Mouse (Mus musculus) adrenal gland, adult 18-20 months (tissue): ENCODE results near the gene Cyp2d12. TPM values are rescaled to one million over a fixed set of nuclear protein-coding genes. Genes with fewer than 3 reads are reported as not detected.
"Not testable (repeated sequence)": the region's sequence is repeated elsewhere in the genome, so short reads cannot be mapped to it uniquely, and the experiment has no call there.

Source experiments
- DNase-seq, 2 experiments: peaks; one replicate each; pipeline ENCODE4 v3.0.0; 2021 to 2022; ENCODE audit warnings: low spot score in 2 of 2
- long read RNA-seq, 2 experiments: library from polyadenylated mRNA; stranded (forward); transcript quantifications; one replicate each; pipeline ENCODE4 v2.0.0; 2021
- microRNA-seq, 2 experiments: library from miRNA; unstranded; fragments of <30 nt; microRNA quantifications; one replicate each; pipeline ENCODE4 v1.2.0; 2021; ENCODE audit warnings: borderline number of aligned reads in 2 of 2
- total RNA-seq, 2 experiments: library from RNA; stranded (reverse); gene quantifications; 1 replicate in 1 of 2; 2 replicates in 1 of 2; pipeline ENCODE4 v1.2.3; 2021

Cyp2d12 gene
- total RNA-seq = not detected
- long read RNA-seq, experiment 1 = 0 reads
- long read RNA-seq, experiment 2 = 0 reads

DNA sequence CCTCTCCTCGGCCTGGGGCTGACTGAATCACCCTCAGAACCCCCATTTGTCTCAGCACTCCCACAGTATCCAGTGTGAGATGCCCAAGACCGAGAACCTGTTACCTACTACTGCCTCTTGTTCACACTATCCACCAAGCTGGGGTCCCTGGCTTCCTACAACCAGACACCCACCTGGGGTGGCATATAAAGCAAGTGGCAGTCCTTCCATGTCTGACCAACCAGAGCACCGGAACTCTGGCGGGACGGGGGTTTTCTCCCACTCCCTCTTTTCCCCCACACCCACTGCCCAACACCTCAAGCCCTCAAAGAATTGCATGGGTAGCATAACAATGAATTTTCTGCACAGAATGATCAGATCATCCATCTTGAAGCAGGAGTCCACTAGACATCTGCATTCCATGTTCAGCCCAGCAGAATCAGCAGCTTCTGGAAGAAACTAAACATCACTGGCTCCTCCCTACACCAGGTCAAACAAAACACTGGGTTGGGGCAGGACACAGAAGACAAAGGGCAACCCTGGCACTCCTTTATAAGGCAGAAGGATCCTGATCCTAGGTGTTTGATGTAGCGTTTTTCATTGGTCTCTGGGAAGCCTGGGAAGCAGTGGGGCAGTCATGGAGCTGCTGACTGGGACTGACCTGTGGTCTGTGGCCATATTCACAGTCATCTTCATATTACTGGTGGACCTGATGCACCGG, at the start of gene Cyp2d12:
Gene Cyp2d12, plus strand, starts transcription at position 542 of the 700 bp plus-strand sequence.
- DNase-seq = no peak

DNA sequence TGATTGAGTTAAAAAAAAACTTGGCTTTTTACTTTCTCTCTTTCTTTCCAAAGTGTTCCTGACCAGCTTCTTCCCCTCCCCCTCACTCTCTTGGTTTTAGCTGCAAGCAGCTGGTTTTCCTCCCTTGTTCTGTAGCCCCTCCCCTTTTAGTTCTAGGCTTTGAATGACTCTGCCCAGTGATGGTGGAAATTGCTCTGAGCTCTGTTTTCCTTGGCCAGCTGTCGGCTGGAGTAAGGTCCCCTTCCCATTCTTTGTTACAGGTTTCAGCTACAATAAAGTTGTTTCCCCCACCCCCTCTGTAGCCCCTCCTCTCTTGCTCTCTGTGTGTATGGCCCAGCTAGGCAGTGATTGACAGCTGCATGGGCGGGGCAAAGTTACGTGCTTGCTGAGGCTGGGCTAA, 47.9 kb upstream of the Cyp2d12 start:
- no peak for DNase-seq

DNA sequence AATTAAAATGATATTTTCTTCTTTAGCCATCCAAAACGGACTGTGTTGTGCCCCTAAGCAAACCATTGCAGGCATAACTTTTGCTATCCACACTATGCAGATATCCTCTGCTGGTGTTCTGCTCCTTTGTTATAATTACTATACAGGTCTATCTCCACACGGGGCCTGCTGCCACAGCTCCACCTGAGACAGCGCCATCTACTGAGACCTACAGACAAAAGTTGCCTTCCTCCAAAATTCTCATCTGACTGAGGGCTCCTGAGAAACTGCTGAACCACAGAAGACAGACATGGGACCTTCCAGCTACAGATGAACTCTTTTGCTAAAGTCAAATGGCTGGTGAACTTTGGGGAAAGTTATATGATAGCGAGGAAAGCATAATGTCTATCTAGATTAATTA, 47.1 kb upstream of the Cyp2d12 start:
- DNase-seq = not testable (repeated sequence)

DNA sequence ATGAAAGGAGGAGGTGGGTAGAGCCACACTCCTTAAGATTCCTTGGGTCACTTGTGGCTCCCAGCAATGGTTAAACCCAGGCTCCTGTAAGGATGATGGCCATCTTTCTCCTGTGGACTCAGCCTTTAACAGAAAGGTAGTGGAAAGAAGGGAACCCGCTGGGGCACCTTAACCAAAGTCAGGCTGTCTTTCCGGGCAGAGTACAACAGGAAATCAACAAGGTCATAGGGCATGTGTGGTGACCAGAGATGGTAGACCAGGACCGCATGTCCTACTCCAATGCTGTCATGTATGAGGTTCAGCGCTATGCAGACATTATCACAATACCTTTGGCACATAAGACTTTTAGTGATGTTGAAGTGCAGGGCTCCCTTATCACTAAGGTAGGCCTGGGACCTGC, 45.4 kb upstream of the Cyp2d12 start:
- DNase-seq = not testable (repeated sequence)

DNA sequence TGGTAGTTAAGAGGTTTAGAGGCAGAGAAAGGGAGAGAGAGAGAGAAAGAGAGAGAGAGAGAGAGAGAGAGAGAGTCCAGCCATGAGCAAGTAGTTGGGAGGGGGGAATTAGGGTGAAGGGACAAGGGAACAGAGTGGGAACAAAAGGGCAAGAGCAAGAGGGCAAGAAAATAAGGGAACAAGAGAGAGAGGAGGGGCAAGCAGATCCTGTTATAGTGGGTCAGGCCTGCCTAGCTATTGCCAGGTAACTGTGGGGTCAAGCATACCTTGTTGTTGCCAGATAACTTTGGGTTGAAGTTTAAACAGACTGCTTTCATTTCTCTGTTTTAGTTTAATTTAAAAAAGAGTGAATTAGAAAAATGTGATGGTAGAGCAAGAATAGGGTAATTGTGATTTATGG, 44.4 kb upstream of the Cyp2d12 start:
- DNase-seq = not testable (repeated sequence)

DNA sequence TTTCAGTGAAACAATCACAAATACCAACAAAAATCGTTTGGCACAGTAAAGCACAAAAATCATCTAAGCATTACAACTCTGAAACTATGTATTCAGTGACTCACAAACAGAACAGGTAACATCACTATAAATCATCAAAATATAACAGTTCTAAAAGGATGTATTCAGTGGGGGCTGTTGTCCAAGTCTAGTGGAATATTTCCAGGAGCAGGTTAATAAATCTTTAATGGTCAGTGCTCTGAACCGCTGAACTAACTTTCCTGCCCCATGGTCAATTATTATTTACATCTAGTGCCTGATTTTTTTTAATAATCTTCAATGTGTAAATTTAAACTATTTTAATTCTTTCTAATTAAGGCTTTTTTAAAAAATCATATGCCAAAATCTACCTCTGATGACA, 42.8 kb upstream of the Cyp2d12 start:
- DNase-seq = not testable (repeated sequence)

DNA sequence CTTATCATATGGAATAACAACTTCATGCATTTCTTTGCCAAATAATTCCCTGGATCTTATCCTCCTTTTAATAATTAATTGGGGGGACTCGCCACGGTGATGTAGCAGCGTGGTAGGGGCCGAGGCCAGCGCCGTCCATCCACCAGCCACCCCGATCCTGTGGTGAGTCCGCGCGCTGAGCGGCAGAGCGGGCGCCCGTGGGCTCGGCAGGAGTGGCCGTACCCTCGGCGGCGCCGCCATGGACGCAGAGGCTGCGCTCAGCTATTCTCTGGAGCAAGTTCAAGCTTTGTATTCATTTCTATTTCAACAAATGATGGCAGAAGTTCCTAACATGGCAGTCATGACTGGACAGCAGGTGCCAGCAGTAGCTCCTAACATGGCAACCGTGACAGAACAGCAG, 38.7 kb upstream of the Cyp2d12 start:
- DNase-seq = not testable (repeated sequence)

DNA sequence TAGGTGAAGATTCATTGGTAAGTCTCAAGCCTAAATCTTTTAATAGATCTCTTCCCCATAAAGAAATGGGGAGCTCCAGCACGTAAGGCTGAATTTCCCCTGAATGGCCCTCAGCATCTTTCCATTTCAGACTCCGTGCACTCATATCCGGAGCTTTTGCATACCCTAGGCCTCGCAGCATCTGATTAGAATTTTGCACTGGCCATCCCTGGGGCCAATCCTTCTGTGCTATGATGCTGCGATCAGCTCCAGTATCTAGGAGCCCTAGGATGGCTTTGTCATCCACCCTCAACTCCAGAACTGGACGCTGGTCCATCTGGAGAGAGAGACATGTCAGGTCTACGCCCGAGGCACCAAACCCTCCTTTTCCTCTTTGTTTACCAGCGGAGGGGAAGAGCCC, 27.5 kb upstream of the Cyp2d12 start:
- DNase-seq = not testable (repeated sequence)

DNA sequence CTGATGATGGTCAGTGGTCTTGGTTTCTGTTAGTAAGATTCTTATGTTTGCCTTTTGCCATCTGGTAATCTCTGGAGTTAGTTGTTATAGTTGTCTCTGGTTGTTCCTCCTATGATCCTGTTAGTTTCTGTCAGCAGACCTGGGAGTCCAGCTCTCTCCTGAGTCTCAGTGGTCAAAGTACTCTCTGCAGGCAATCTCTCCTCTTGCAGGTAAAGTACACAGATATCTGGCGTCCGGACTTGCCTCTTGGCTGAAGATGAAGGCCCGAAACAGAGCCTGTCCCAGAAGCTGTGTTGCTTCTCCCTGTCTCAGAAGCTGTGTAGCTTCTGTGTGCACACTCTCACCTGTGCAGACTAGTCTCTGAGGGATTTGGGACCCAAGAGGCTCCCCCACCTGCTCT, 22.2 kb upstream of the Cyp2d12 start:
- DNase-seq = not testable (repeated sequence)

DNA sequence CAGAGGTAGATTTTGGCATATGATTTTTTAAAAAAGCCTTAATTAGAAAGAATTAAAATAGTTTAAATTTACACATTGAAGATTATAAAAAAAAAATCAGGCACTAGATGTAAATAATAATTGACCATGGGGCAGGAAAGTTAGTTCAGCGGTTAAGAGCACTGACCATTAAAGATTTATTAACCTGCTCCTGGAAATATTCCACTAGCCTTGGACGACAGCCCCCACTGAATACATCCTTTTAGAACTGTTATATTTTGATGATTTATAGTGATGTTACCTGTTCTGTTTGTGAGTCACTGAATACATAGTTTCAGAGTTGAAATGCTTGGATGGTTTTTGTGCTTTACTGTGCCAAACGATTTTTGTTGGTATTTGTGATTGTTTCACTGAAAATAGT, 11.9 kb upstream of the Cyp2d12 start:
- DNase-seq = not testable (repeated sequence)

DNA sequence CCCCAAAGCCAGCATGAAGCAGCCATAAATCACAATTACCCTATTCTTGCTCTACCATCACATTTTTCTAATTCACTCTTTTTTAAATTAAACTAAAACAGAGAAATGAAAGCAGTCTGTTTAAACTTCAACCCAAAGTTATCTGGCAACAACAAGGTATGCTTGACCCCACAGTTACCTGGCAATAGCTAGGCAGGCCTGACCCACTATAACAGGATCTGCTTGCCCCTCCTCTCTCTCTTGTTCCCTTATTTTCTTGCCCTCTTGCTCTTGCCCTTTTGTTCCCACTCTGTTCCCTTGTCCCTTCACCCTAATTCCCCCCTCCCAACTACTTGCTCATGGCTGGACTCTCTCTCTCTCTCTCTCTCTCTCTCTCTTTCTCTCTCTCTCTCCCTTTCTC, 10.3 kb upstream of the Cyp2d12 start:
- DNase-seq = not testable (repeated sequence)

DNA sequence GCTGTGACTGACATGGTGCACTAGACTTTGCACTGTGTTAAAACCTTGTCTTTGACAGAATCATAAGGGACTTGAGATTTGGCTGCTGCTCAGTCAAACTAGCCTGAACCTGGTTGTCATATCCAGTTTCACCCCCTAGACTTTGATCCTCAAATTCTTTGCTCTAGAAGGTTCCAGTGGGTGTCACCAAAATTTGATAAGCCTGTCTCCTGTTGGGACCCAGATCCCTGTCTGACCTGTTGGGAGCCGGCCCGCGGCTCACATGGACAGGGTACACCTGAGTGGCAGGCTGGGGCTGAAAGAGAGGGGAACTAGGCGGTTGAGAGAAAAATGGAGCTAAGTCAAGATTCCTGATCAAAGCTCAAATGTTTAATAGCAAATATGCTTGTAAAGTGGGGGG, 7.1 kb upstream of the Cyp2d12 start:
- not testable (repeated sequence) for DNase-seq

DNA sequence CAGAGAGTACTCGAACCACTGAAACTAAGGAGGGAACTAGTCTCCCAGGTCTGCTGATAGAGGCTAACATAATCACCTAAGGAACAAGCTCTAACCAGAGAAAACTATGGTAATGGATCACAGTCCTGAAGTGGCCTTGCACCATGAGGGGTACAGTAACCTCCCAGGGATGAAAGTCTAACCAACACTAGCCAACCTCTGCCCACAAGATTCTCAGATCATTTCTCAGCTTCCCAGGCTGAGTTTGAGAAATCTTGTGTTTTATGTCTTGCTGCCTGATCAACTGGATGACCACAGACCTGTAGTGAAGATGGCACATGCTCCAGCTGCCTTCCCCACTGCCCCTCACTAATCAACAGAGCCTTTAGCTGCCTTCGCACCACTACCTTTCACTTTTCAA, 1.7 kb upstream of the Cyp2d12 start:
- DNase-seq = not testable (repeated sequence)

DNA sequence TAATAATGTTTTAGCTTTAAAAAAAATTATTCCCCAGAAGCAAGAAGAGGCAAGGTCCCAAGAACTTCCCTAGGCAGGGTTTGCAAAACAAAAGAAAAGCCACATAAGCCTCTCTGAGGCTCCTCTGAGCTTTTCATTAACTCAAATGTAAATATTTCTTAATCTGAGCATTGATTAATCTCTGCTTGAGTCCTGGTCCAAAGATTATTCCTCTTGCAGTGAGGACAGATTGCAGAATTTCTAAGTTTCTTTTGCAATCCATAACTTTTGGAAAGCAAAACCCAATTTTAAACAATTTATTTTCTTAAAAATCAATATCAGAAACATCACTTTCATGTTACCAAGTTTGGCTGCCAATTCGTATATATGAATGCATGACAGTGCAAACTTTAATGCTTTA, 18.0 kb downstream of the Cyp2d12 start:
- no peak for DNase-seq

DNA sequence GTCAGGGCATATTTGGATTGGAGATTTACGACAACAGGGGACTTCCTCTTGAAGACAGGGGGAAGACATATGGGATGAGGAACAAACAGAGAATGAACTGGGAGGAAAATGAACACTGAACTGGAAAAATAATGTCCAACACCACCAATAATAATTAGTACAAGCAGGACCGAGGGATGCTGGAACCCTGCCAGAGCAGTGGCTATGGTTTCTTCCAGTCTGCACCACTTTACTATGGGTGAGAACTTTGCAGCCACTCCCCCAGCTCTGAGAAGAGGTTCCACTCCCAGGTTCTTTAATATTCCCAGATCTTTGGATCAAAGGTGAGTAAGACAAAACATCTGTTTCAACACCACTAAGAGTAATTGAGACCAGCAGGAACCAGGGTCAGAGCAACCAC, 24.2 kb downstream of the Cyp2d12 start:
- no peak for DNase-seq

DNA sequence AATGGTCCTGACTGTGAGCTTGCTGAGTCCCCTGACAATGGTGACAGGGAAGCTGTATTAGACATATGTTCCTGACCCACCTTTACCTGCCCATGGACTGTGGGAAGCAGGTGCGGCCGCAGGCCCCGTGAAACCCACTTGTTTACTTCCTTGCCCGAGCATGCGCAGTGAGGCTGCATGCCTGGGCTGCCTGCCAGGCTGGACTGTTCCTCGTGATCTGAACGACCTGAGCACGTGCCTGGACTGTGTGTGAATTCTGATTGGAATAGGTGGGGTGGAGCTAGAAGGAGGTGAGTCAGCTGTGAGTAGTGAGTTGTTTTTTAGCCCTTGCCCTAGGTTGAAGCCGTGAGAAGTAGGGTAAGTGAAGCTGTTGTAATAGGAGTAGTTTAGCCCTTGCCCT, 27.7 kb downstream of the Cyp2d12 start:
- DNase-seq = no peak

Small RNA genes lying within 50 kb of the gene (microRNA-seq; reads per million reads assigned to microRNA genes)
- gene Gm27924 = 0 reads per million in 2 experiments
- 0 reads per million in 2 experiments for gene Gm28023

Other genes starting within 250 kb of the Cyp2d12 start
- 10 to 100 TPM; 46.1 to 67.0 TPM for gene Naga, start 216.1 kb upstream of the Cyp2d12 start, total RNA-seq
- 1 to 10 TPM in 1 of 2 experiments, under 1 TPM in 1; 0.46 to 1.1 TPM for gene Pheta2, start 216.1 kb upstream of the Cyp2d12 start, total RNA-seq
- 100 to 1,000 TPM; 173 to 178 TPM for gene Smdt1, start 216.1 kb upstream of the Cyp2d12 start, total RNA-seq
- gene Ndufa6, start 200.8 kb upstream of the Cyp2d12 start, total RNA-seq = 100 to 1,000 TPM; 512 to 543 TPM
- 10 to 100 TPM; 47.7 to 48.8 TPM for gene Cyp2d22, start 174.8 kb upstream of the Cyp2d12 start, total RNA-seq
- under 1 TPM in 1 of 2 experiments, not detected in 1; 0.63 TPM for gene Cyp2d11, start 161.1 kb upstream of the Cyp2d12 start, total RNA-seq
- not detected for gene Cyp2d10, start 147.9 kb upstream of the Cyp2d12 start, total RNA-seq
- gene Cyp2d9, start 121.6 kb upstream of the Cyp2d12 start, total RNA-seq = not detected
- gene Cyp2d34, start 65.9 kb downstream of the Cyp2d12 start, total RNA-seq = not detected
- not detected for gene Cyp2d40, start 209.1 kb downstream of the Cyp2d12 start, total RNA-seq
- gene Cyp2d26, start 239.2 kb downstream of the Cyp2d12 start, total RNA-seq = under 1 TPM in 1 of 2 experiments, not detected in 1; 0.86 TPM